Mouse (Mus musculus): ENCODE data around the gene Tbcb. TPM values are rescaled to one million over a fixed set of nuclear protein-coding genes. Genes with fewer than 3 reads are reported as not detected.
A peak's percentile ranks its signal among the peaks of the same experiment; 100 is the strongest.
"Not testable (repeated sequence)": the region's sequence is repeated elsewhere in the genome, so short reads cannot be mapped to it uniquely, and the experiment has no call there.

Tbcb gene
- polyA plus RNA-seq, 1 experiment from 2014 or later: 190 TPM

DNA sequence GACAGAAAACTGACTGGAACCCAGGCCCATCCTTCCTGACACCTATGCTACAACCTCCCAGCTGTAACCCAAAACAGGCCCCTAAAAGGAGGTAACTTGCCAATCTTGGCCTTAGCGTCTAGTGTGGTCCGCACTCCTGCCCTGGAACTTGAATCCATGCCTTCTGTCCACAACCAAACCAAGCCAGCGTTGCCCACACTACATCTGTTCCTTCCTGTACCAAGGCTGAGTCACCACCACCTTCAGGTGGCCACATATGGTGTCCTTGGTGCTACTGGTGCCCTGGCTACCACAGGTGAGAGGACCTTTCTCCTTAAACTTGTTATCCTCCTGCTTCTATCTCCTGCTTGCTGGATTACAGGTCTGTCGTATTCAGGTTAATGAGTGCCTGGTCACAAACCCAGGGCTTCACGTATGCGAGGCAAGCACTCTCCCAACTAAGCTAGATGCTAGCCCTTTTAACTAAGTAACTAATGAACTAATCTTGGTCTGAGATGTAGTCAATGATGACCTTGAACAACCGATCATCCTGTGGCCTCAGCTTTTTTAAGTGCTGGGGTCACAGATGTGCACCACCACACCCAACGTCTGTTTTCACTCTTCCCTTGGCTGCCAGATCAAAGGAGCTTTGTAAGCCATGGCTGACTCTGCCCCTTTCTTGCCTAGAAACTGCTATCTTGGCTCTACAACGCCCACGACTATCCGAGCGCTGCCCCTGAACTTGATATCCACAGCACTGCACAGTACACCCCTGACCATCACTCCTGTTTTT lies 43.5 kb downstream of the Tbcb start:
- H3K4me2 ChIP-seq: no peak overlapping the region
- no peak overlapping the region for H3K9ac ChIP-seq
- WGBS: 71% methylated on average over 12 of the region's 12 CpGs
- H3K4me3 ChIP-seq (replicated peaks): no peak overlapping the region
- no peak for ATAC-seq (replicated peaks; ENCODE audit: low FRiP score)
- no peaks in the 10 kb centered on the region for H3K9me3 ChIP-seq (replicated peaks)
- no peak overlapping the region for H3K27ac ChIP-seq
- H3K36me3 ChIP-seq: peaks cover 74% of the 10 kb centered on the region
- peaks cover 24% of the 10 kb centered on the region for H3K4me1 ChIP-seq
- H3K27me3 ChIP-seq: no peaks in the 10 kb centered on the region

DNA sequence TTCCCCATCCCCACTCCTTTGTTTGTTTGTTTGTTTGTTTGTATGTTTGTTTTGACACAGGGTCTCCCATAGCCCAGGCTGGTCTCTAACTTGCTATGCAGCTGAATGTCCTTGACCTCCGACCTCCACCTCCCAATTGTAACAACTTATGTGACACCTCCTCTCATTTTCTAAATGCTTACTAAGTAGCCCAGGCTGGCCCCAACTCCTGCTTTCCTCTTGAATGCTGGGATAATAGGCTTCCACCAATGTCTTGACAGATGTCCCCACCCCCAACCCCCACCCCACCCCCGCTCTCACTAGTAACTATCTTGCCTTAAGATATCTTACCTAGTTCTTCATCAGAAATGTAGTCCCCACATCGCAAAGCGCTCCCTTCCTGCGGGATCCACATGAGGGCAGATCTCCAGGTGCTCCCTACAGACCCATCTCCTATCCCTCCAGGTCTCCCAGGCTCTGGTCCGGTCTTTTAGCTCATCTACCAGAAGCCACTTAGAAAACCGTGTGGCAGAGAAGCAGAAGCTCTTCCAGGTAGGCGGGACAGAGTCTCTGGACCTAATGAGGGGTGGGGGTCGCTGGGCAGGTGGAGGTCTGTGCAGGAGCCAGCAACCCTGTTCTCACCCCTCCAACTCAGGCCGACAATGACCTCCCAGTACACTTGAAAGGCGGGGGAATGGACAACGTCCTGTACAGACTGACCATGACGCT lies 47.3 kb downstream of the Tbcb start:
- H3K36me3 ChIP-seq: peaks cover 45% of the 10 kb centered on the region
- peak overlapping the region; percentile 60 for H3K4me2 ChIP-seq
- peak overlapping the region; percentile 32; the same call in 1 of the 2 replicates for H3K4me3 ChIP-seq (replicated peaks)
- 74% methylated on average over 13 of the region's 13 CpGs for WGBS
- no peaks in the 10 kb centered on the region for H3K9me3 ChIP-seq (replicated peaks)
- H3K9ac ChIP-seq: peak overlapping the region; percentile 39; the same call in 1 of the 2 replicates
- no peak for ATAC-seq (replicated peaks; ENCODE audit: low FRiP score)
- peaks cover 8% of the 10 kb centered on the region for H3K4me1 ChIP-seq
- H3K27ac ChIP-seq: no peak overlapping the region
- no peaks in the 10 kb centered on the region for H3K27me3 ChIP-seq

DNA sequence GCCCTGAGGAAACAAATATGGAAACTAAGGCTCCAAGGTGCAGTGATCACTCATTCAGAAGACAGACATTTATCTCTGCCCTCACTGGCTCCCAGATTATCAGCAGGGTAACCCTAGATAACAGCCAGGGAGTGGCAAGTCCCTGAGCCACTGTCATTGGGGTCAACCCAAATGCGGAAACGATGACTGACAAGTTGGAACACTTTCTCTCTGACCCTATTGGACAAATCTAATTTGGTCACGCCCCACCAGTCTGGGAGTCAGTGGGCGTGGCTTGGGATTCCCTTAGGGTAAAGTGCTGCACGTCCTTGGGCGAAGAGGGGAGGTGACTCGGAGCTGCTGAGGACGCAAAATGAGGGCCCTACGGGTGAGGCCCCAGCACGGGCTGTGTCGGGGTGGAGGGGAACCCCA lies 48.2 kb downstream of the Tbcb start, which contains the start of gene Cox7a1:
Gene Cox7a1, plus strand, starts transcription at position 266 of the 411 bp plus-strand sequence.
- Histone ChIP-seq H3K4me2 (peak within 1 kb of the TSS; percentile 60), H3K27me3 (no peaks in the 10 kb centered on the region), H3K9me3 (replicated peaks) (no peaks in the 10 kb centered on the region), H3K27ac (0 out of 2 replicates have a peak within 1 kb of the TSS, but pooled peaks have one; percentile 48), H3K9ac (peak within 1 kb of the TSS; percentile 39), H3K4me3 (replicated peaks) (peak within 1 kb of the TSS; percentile 32), H3K36me3 (peaks cover 44% of the 10 kb centered on the region), H3K4me1 (peaks cover 8% of the 10 kb centered on the region)
- 1% methylated on average over 11 of the region's 11 CpGs for WGBS
- peak; percentile 71; the same call in 1 of the 2 replicates for ATAC-seq (replicated peaks; ENCODE audit: low FRiP score)

DNA sequence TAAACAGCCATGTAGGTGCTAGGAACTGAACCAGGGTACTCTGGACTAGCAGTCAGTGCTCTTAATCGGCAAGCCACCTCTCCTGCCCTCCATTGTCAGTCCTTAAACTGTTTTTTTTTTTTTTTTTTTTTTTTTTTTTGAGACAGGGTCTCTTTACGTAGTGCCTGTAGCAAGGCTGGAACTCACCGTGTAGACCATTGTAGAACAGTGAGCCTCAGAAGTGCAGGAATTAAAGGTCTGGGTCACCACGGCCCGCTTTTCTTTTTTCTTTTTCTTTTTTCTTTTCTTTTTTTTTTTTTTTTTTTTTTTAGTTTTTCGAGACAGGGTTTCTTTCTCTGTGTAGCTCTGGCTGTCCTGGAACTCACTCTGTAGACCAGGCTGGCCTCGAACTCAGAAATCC lies 48.9 kb downstream of the Tbcb start:
- H3K27ac ChIP-seq; H3K27me3 ChIP-seq; H3K4me3 ChIP-seq (replicated peaks); H3K9me3 ChIP-seq (replicated peaks); H3K4me2 ChIP-seq; H3K4me1 ChIP-seq; ATAC-seq (replicated peaks; ENCODE audit: low FRiP score); H3K9ac ChIP-seq: not testable (repeated sequence)
- H3K36me3 ChIP-seq: peaks cover 44% of the 10 kb centered on the region
- 82% methylated on average over 6 of the region's 7 CpGs for WGBS

DNA sequence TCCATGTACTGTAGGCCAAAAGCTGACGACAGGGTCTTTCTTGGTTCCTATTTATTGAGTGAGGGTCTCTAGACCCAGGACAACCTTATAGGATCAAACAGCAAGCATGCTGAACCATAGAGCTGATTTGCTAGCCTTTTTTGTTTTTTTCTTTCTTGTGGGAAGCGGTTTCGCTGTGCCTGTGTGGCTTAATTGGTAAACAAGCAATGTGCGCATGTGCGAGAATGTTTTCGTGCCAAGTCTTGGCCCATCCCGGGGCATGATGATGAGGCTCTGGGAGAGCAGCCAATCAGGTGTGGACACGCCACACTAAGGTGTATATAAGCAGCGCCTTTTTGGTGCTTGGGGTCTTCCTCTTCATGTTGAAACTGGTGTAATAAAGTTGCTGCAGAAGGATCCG lies 50.1 kb downstream of the Tbcb start:
- not testable (repeated sequence) for H3K9me3 ChIP-seq (replicated peaks); H3K4me2 ChIP-seq; H3K9ac ChIP-seq; H3K4me3 ChIP-seq (replicated peaks); ATAC-seq (replicated peaks; ENCODE audit: low FRiP score); H3K27ac ChIP-seq; H3K27me3 ChIP-seq; H3K4me1 ChIP-seq
- H3K36me3 ChIP-seq: peaks cover 41% of the 10 kb centered on the region
- WGBS: 92% methylated on average over 10 of the region's 10 CpGs

DNA sequence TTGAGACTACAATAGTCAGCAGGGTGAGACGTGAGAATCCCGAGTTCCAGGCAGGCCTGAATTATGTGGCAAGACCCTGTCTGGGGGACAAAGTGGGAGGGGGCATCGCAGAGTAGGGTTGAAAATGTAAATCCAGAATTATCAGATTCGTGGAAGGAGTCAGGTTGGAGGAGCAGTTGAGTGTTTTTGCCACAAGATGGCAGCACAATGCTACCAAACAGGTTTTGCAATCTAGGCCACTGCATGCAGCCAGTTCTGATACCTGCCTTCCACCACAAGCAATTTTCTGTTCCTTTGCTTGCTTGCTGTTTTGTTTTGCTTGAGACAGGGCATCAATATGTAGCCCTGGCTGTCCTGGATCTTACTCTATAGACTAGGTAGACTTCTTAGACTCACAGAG lies 50.8 kb downstream of the Tbcb start:
- WGBS: 4% methylated on average over 4 of the region's 4 CpGs

DNA sequence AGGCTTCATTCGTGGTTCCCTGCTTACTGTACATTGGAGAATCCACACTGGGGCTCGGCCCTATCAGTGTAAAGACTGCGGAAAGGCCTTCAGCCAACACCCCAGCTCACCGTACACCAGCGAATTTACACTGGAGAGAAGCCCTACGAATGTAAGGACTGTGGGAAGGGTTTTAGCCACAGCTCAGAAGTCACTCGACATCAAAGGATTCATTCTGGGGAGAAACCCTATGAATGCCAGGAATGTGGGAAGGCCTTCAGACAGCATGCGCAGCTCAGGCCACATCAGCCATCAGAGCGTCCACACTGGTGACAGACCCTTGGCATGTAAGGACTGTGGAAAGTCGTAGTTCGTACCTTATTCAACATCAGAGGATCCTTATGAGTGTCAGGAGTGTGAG lies 53.8 kb downstream of the Tbcb start:
- peaks cover 36% of the 10 kb centered on the region for H3K36me3 ChIP-seq
- H3K9ac ChIP-seq: no peak overlapping the region
- H3K4me3 ChIP-seq (replicated peaks): no peak overlapping the region
- ATAC-seq (replicated peaks; ENCODE audit: low FRiP score): no peak
- H3K4me1 ChIP-seq: no peaks in the 10 kb centered on the region
- H3K9me3 ChIP-seq (replicated peaks): no peaks in the 10 kb centered on the region
- WGBS: 88% methylated on average over 11 of the region's 11 CpGs
- no peaks in the 10 kb centered on the region for H3K27me3 ChIP-seq
- no peak overlapping the region for H3K4me2 ChIP-seq
- H3K27ac ChIP-seq: no peak overlapping the region

More for the DNA sequence above, 50.8 kb downstream of the Tbcb start:
- Histone ChIP-seq H3K4me3 (replicated peaks) (no peak overlapping the region), H3K4me1 (peaks cover 8% of the 10 kb centered on the region), H3K27ac (no peak overlapping the region), H3K36me3 (peaks cover 41% of the 10 kb centered on the region), H3K9ac (no peak overlapping the region), H3K4me2 (no peak overlapping the region), H3K9me3 (replicated peaks) (no peaks in the 10 kb centered on the region), H3K27me3 (no peaks in the 10 kb centered on the region)
- ATAC-seq (replicated peaks; ENCODE audit: low FRiP score): no peak

DNA sequence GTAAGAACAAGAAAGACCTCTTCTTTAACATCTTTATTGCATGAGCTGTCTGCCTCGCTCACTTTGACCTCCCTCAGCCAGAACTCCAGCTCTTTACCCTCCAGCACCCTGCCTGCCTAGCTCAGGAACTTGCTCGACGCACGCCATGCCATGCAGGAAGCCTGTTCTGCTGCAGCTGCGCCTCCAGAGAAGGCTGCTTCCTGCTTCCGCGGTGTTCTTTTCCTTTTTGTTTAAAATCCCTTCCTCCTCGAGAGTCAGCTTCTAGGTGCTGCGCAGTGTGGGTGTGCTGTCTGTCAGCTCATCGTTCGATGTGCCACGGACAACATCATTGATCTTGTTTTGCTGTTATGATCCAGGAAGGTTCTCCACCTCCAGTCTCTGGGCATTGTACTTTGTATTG lies 55.6 kb downstream of the Tbcb start:
- no peak overlapping the region for H3K9ac ChIP-seq
- no peak overlapping the region for H3K27ac ChIP-seq
- H3K4me2 ChIP-seq: no peak overlapping the region
- H3K4me1 ChIP-seq: no peaks in the 10 kb centered on the region
- H3K27me3 ChIP-seq: no peaks in the 10 kb centered on the region
- H3K36me3 ChIP-seq: peaks cover 36% of the 10 kb centered on the region
- H3K4me3 ChIP-seq (replicated peaks): no peak overlapping the region
- 75% methylated on average over 12 of the region's 12 CpGs for WGBS
- no peak for ATAC-seq (replicated peaks; ENCODE audit: low FRiP score)
- no peaks in the 10 kb centered on the region for H3K9me3 ChIP-seq (replicated peaks)

Other genes with a start within 250 kb of the Tbcb start
- 17.7 and 19.5 TPM in 2 replicates for gene Zfp568, start 248.3 kb downstream of the Tbcb start, polyA plus RNA-seq (2015; fragmentation: Nextera tagmentation; extraction: Ambion mirVana)
- 3.0 and 4.0 TPM in 2 replicates for gene Zfp14, start 180.9 kb downstream of the Tbcb start, polyA plus RNA-seq (2015; fragmentation: Nextera tagmentation; extraction: Ambion mirVana)
- gene Zfp82, start 159.4 kb downstream of the Tbcb start, polyA plus RNA-seq (2015; fragmentation: Nextera tagmentation; extraction: Ambion mirVana): 3.9 and 5.5 TPM in 2 replicates
- 1.1 and 2.4 TPM in 2 replicates for gene Gm26920, start 141.9 kb downstream of the Tbcb start, polyA plus RNA-seq (2015; fragmentation: Nextera tagmentation; extraction: Ambion mirVana)
- 12.2 and 15.9 TPM in 2 replicates for gene Zfp566, start 141.7 kb downstream of the Tbcb start, polyA plus RNA-seq (2015; fragmentation: Nextera tagmentation; extraction: Ambion mirVana)
- 109 and 114 TPM in 2 replicates for gene Zfp260, start 137.5 kb downstream of the Tbcb start, polyA plus RNA-seq (2015; fragmentation: Nextera tagmentation; extraction: Ambion mirVana)
- gene Zfp382, start 110.3 kb downstream of the Tbcb start, polyA plus RNA-seq (2015; fragmentation: Nextera tagmentation; extraction: Ambion mirVana): 8.6 and 8.7 TPM in 2 replicates
- gene Zfp146, start 62.5 kb downstream of the Tbcb start, polyA plus RNA-seq (2015; fragmentation: Nextera tagmentation; extraction: Ambion mirVana): 17.8 and 20.2 TPM in 2 replicates
- 11.1 and 11.7 TPM in 2 replicates for gene Cox7a1, start 48.1 kb downstream of the Tbcb start, polyA plus RNA-seq (2015; fragmentation: Nextera tagmentation; extraction: Ambion mirVana)
- 90.8 and 98.8 TPM in 2 replicates for gene Capns1, start 33.5 kb downstream of the Tbcb start, polyA plus RNA-seq (2015; fragmentation: Nextera tagmentation; extraction: Ambion mirVana)
- 148 and 152 TPM in 2 replicates for gene Polr2i, start 324 bp downstream of the Tbcb start, polyA plus RNA-seq (2015; fragmentation: Nextera tagmentation; extraction: Ambion mirVana)
- not detected in 2 replicates for gene Ovol3, start 3.5 kb upstream of the Tbcb start, polyA plus RNA-seq (2015; fragmentation: Nextera tagmentation; extraction: Ambion mirVana)
- 0.59 and 0.61 TPM in 2 replicates for gene Thap8, start 47.8 kb upstream of the Tbcb start, polyA plus RNA-seq (2015; fragmentation: Nextera tagmentation; extraction: Ambion mirVana)
- 8.6 and 9.9 TPM in 2 replicates for gene Wdr62, start 48.1 kb upstream of the Tbcb start, polyA plus RNA-seq (2015; fragmentation: Nextera tagmentation; extraction: Ambion mirVana)
- 33.3 and 36.5 TPM in 2 replicates for gene Clip3, start 59.5 kb upstream of the Tbcb start, polyA plus RNA-seq (2015; fragmentation: Nextera tagmentation; extraction: Ambion mirVana)
- 94.7 and 95.7 TPM in 2 replicates for gene Alkbh6, start 76.4 kb upstream of the Tbcb start, polyA plus RNA-seq (2015; fragmentation: Nextera tagmentation; extraction: Ambion mirVana)
- gene Syne4, start 82.5 kb upstream of the Tbcb start, polyA plus RNA-seq (2015; fragmentation: Nextera tagmentation; extraction: Ambion mirVana): 88.2 and 97.7 TPM in 2 replicates
- gene E130208F15Rik, start 89.5 kb upstream of the Tbcb start, polyA plus RNA-seq (2015; fragmentation: Nextera tagmentation; extraction: Ambion mirVana): 2.6 TPM in 1 of 2 replicates, not detected in the other
- gene Sdhaf1, start 91.6 kb upstream of the Tbcb start, polyA plus RNA-seq (2015; fragmentation: Nextera tagmentation; extraction: Ambion mirVana): 17.3 and 18.7 TPM in 2 replicates
- gene Lrfn3, start 130.5 kb upstream of the Tbcb start, polyA plus RNA-seq (2015; fragmentation: Nextera tagmentation; extraction: Ambion mirVana): 6.5 and 7.2 TPM in 2 replicates
- gene Tyrobp, start 181.5 kb upstream of the Tbcb start, polyA plus RNA-seq (2015; fragmentation: Nextera tagmentation; extraction: Ambion mirVana): 33.8 and 37.9 TPM in 2 replicates
- gene Hcst, start 187.6 kb upstream of the Tbcb start, polyA plus RNA-seq (2015; fragmentation: Nextera tagmentation; extraction: Ambion mirVana): 0.64 and 1.5 TPM in 2 replicates
- gene Nfkbid, start 189.5 kb upstream of the Tbcb start, polyA plus RNA-seq (2015; fragmentation: Nextera tagmentation; extraction: Ambion mirVana): 1.3 and 2.0 TPM in 2 replicates
- 24.1 and 28.6 TPM in 2 replicates for gene Aplp1, start 213.3 kb upstream of the Tbcb start, polyA plus RNA-seq (2015; fragmentation: Nextera tagmentation; extraction: Ambion mirVana)
- 0.54 and 0.77 TPM in 2 replicates for gene Kirrel2, start 225.4 kb upstream of the Tbcb start, polyA plus RNA-seq (2015; fragmentation: Nextera tagmentation; extraction: Ambion mirVana)
- 3.6 and 4.8 TPM in 2 replicates for gene Nphs1, start 226.0 kb upstream of the Tbcb start, polyA plus RNA-seq (2015; fragmentation: Nextera tagmentation; extraction: Ambion mirVana)

Measured in kidney, embryonic 15.5 days (tissue).